Mouse (Mus musculus): ENCODE measurements at regions not wholly inside any gene's neighbourhood (a gene's known extent, or its start where the extent isn't known, plus 50 kb on each side); places are given as distances from the start of the nearest gene placed in this dataset.
"Not testable (repeated sequence)": the region's sequence is repeated elsewhere in the genome, so short reads cannot be mapped to it uniquely, and the experiment has no call there.

DNA sequence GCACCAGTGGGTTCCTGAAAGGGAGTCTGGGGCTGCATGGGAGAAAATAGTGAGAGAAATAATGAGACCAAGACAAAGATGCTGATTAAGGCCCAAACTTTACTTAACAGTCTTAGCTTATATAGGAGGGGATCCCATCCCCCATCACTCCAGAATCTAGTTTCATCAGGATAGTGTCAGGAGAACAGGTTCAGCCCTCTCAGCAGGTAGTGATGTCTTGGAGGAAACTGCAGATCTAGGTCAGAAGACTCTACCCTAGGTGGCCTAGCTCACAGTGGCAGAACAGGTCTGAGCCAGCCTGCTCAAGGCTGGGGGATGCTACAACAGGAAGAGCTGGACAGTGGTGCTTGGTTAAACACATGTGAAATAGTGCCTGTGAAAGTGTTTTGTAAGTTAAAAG, 204.6 kb upstream of the Ngly1 start:
- no peaks in the 10 kb centered on the region for H3K27me3 ChIP-seq (ENCODE audit: control insufficient read depth, insufficient read depth, low read length)
- H3K36me3 ChIP-seq (replicated peaks; ENCODE audit: control insufficient read depth, insufficient read depth, low read depth), result no peaks in the 10 kb centered on the region
- DNase-seq (ENCODE audit: low read depth in 3 of 3, low spot score in 3 of 3), result no peak
- TF ChIP-seq CTCF (IDR thresholded peaks at IDR 0.05; ENCODE audit: low read depth) (no peak), EP300 (IDR thresholded peaks at IDR 0.05; ENCODE audit: low read depth) (no peak)
- H3K4me2 ChIP-seq (ENCODE audit: low read depth), result no peak overlapping the region
- no peak for ATAC-seq (ENCODE audit: insufficient read depth)
- no peak overlapping the region for H3K27ac ChIP-seq
- no peaks in the 10 kb centered on the region for H3K9me3 ChIP-seq (ENCODE audit: control insufficient read depth, low read length)
- H3K4me1 ChIP-seq (replicated peaks; ENCODE audit: control insufficient read depth in 2 of 2, insufficient read depth in 2 of 2, low read length in 1 of 2), result no peaks in the 10 kb centered on the region
- H3K9ac ChIP-seq (replicated peaks), result no peak overlapping the region
- no peak overlapping the region for H3K4me3 ChIP-seq (ENCODE audit: insufficient read depth in 1 of 2, low read depth in 2 of 2, low read length in 2 of 2)

DNA sequence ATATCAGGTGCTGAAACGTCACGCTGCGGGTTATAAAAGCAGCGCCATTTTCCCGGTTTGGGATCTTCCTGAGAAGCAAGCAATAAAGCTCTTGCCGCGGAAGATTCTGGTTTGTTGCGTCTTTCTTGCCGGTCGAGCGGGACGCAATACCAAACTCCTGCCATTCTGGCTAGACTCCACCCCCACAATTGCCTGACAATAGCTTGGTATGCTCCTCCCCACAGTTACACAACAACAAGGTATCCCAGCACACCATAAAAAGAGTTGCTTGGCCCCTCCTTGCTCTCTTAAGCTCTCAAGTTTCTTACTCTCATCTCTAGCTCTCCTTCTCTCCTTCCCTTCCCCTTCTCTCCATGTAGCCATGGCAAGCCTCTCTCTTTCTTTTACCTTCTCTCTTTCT, 176.5 kb upstream of the Ngly1 start:
- H3K27me3 ChIP-seq (ENCODE audit: control insufficient read depth, insufficient read depth, low read length); H3K4me1 ChIP-seq (replicated peaks; ENCODE audit: control insufficient read depth in 2 of 2, insufficient read depth in 2 of 2, low read length in 1 of 2); ATAC-seq (ENCODE audit: insufficient read depth); H3K9me3 ChIP-seq (ENCODE audit: control insufficient read depth, low read length); H3K9ac ChIP-seq (replicated peaks); H3K4me3 ChIP-seq (ENCODE audit: insufficient read depth in 1 of 2, low read depth in 2 of 2, low read length in 2 of 2); H3K4me2 ChIP-seq (ENCODE audit: low read depth); DNase-seq (ENCODE audit: low read depth in 3 of 3, low spot score in 3 of 3); H3K36me3 ChIP-seq (replicated peaks; ENCODE audit: control insufficient read depth, insufficient read depth, low read depth); H3K27ac ChIP-seq: not testable (repeated sequence)
- 77% methylated on average over 5 of the region's 12 CpGs for WGBS (ENCODE audit: insufficient replicate concordance)

DNA sequence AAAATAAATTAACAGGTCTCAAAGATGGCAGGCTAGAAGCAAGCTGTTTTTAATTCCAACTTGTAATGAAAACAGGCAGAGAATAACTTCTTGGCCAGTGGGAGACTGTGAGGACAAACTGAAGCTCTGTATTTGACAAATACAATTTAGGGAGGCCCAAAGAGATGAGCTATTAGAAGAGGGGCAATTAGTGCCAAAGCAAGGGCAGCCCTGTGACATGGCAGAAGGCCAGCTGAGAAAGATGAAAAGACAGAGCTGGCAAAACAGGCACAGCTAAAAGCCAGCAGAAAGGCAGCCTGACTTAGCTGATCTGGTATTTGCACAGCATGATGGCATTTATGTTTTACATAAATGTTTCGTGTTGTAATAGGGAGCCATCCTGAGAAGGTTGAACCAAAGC, 175.0 kb upstream of the Ngly1 start:
- no peak overlapping the region for H3K9ac ChIP-seq (replicated peaks)
- DNase-seq (ENCODE audit: low read depth in 3 of 3, low spot score in 3 of 3), result no peak
- TF ChIP-seq EP300 (IDR thresholded peaks at IDR 0.05; ENCODE audit: low read depth), result no peak
- TF ChIP-seq CTCF (IDR thresholded peaks at IDR 0.05; ENCODE audit: low read depth), result no peak
- no peaks in the 10 kb centered on the region for H3K27me3 ChIP-seq (ENCODE audit: control insufficient read depth, insufficient read depth, low read length)
- H3K36me3 ChIP-seq (replicated peaks; ENCODE audit: control insufficient read depth, insufficient read depth, low read depth), result no peaks in the 10 kb centered on the region
- H3K27ac ChIP-seq, result no peak overlapping the region
- H3K4me3 ChIP-seq (ENCODE audit: insufficient read depth in 1 of 2, low read depth in 2 of 2, low read length in 2 of 2), result no peak overlapping the region
- H3K9me3 ChIP-seq (ENCODE audit: control insufficient read depth, low read length), result no peaks in the 10 kb centered on the region
- no peaks in the 10 kb centered on the region for H3K4me1 ChIP-seq (replicated peaks; ENCODE audit: control insufficient read depth in 2 of 2, insufficient read depth in 2 of 2, low read length in 1 of 2)
- no peak overlapping the region for H3K4me2 ChIP-seq (ENCODE audit: low read depth)
- ATAC-seq (ENCODE audit: insufficient read depth), result no peak
- 35% methylated on average over 1 of the region's 1 CpGs for WGBS (ENCODE audit: insufficient replicate concordance)

DNA sequence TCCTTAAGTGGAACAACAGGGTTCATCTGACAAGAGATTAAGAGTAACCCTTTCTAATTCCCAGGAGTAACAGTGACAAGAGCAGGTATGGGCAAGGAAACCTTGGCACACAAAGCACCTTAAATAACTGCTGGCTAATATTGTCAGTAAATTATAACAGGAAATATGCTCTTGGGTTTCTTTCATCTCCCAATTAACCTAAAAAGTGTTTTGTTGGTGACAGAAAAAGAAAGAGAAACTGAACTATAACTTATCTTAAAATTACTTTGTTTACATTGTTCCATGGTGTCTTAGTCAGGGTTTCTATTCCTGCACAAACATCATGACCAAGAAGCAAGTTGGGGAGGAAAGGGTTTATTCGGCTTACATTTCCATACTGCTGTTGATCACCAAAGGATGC, 170.0 kb upstream of the Ngly1 start:
- H3K9me3 ChIP-seq (ENCODE audit: control insufficient read depth, low read length), result no peaks in the 10 kb centered on the region
- DNase-seq (ENCODE audit: low read depth in 3 of 3, low spot score in 3 of 3) (no peak), ATAC-seq (ENCODE audit: insufficient read depth) (no peak)
- H3K4me3 ChIP-seq (ENCODE audit: insufficient read depth in 1 of 2, low read depth in 2 of 2, low read length in 2 of 2), result no peak overlapping the region
- H3K9ac ChIP-seq (replicated peaks), result no peak overlapping the region
- no peaks in the 10 kb centered on the region for H3K36me3 ChIP-seq (replicated peaks; ENCODE audit: control insufficient read depth, insufficient read depth, low read depth)
- no peak overlapping the region for H3K27ac ChIP-seq
- no peaks in the 10 kb centered on the region for H3K4me1 ChIP-seq (replicated peaks; ENCODE audit: control insufficient read depth in 2 of 2, insufficient read depth in 2 of 2, low read length in 1 of 2)
- no peaks in the 10 kb centered on the region for H3K27me3 ChIP-seq (ENCODE audit: control insufficient read depth, insufficient read depth, low read length)
- H3K4me2 ChIP-seq (ENCODE audit: low read depth), result no peak overlapping the region
- TF ChIP-seq CTCF (IDR thresholded peaks at IDR 0.05; ENCODE audit: low read depth) (no peak), EP300 (IDR thresholded peaks at IDR 0.05; ENCODE audit: low read depth) (no peak)
- 50% methylated on average over 1 of the region's 1 CpGs for WGBS (ENCODE audit: insufficient replicate concordance)

DNA sequence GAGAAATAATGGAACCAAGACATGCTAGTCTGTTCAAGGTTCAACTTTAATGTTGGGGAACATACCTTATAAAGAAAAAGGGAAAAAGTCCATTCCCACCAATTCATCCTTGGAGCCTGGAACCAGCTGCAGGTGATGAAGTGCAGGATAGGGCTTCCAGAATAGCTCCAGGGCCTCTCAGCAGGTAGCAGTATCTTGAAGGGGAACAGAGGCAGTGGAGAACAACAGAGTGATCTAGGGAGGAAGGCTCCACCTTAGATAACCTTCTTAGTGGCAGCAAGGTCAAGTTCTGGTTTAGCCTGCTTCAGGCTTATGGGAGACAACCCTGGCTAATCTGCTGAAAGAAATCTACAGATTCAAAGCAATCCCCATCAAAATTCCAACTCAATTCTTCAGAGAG, 161.8 kb upstream of the Ngly1 start:
- not testable (repeated sequence) for H3K27ac ChIP-seq; H3K27me3 ChIP-seq (ENCODE audit: control insufficient read depth, insufficient read depth, low read length); H3K4me2 ChIP-seq (ENCODE audit: low read depth); H3K9me3 ChIP-seq (ENCODE audit: control insufficient read depth, low read length); H3K4me1 ChIP-seq (replicated peaks; ENCODE audit: control insufficient read depth in 2 of 2, insufficient read depth in 2 of 2, low read length in 1 of 2); H3K4me3 ChIP-seq (ENCODE audit: insufficient read depth in 1 of 2, low read depth in 2 of 2, low read length in 2 of 2); ATAC-seq (ENCODE audit: insufficient read depth); DNase-seq (ENCODE audit: low read depth in 3 of 3, low spot score in 3 of 3); H3K9ac ChIP-seq (replicated peaks); H3K36me3 ChIP-seq (replicated peaks; ENCODE audit: control insufficient read depth, insufficient read depth, low read depth)

Measured in liver, embryonic 14.5 days (tissue).